Mouse (Mus musculus) small intestine, adult 2 months (tissue): ENCODE results near the gene Oas1h.

Experiments used
- CTCF ChIP-seq: fragments of 200-500 bp; IDR thresholded peaks from 2 replicates; pipeline ENCODE4 v1.5.1; 2012; ENCODE audit warnings: low read depth, mild to moderate bottlenecking, control low read depth, inconsistent platforms, low read length, moderate library complexity, mixed read lengths; ENCODE audit not compliant: insufficient replicate concordance, insufficient read length; ENCODE audit errors: extremely low read depth
- POLR2A ChIP-seq: fragments of 200-500 bp; IDR thresholded peaks from 2 replicates; pipeline ENCODE4 v1.6.1; 2012; ENCODE audit warnings: low read depth, mild to moderate bottlenecking, control low read depth, inconsistent platforms, low read length, moderate library complexity

GRCm38 (mm10) chr5:120895231-120895900 lies 34.1 kb downstream of the Oas1h start:
- TF ChIP-seq POLR2A (no peak), CTCF (no peak)
